Mouse (Mus musculus) v-Abl transformed pro-B cells (cell line): Measurements from ENCODE around the gene Rab4a.
"Not testable (repeated sequence)": the region's sequence is repeated elsewhere in the genome, so short reads cannot be mapped to it uniquely, and the experiment has no call there.

Experiments
- in situ Hi-C, 2 experiments: fragments of 400-800 bp; cut with MboI; formaldehyde crosslinking; loops; one replicate each; pipeline ENCODE4 v1.15.1; 2025; ENCODE audit not compliant: unreplicated experiment in 2 of 2

Gene Rab4a

GRCm38 (mm10) chr8:123807852-123808573 is 2.2 kb downstream of the Rab4a start:
- in situ Hi-C loops = no loop called here

GRCm38 (mm10) chr8:123808671-123809070 is 2.9 kb downstream of the Rab4a start:
- in situ Hi-C loops = no loop called here

GRCm38 (mm10) chr8:123809342-123809741 is 3.6 kb downstream of the Rab4a start:
- in situ Hi-C loops = not testable (repeated sequence)

GRCm38 (mm10) chr8:123812227-123812626 is 6.4 kb downstream of the Rab4a start:
- in situ Hi-C loops = no loop called here

GRCm38 (mm10) chr8:123813173-123813891 is 7.5 kb downstream of the Rab4a start:
- in situ Hi-C loops = no loop called here

- in situ Hi-C loops = no loop called here
These were observed 8.1 kb downstream of the Rab4a start for GRCm38 (mm10) chr8:123813892-123814266.

GRCm38 (mm10) chr8:123815325-123815724 is 9.5 kb downstream of the Rab4a start:
- in situ Hi-C loops = no loop called here

GRCm38 (mm10) chr8:123816939-123817338 is 11.2 kb downstream of the Rab4a start:
- in situ Hi-C loops = no loop called here

- in situ Hi-C loops = no loop called here
These were observed 12.0 kb downstream of the Rab4a start for GRCm38 (mm10) chr8:123817747-123818146.

GRCm38 (mm10) chr8:123819683-123820610 is 14.2 kb downstream of the Rab4a start:
- in situ Hi-C loops = loop anchor here in 1 of 2 experiments (10.0 kb wide), 1 partner anchor 535 kb away; no protein-coding TSS in a partner anchor

GRCm38 (mm10) chr8:123820780-123821179 is 15.0 kb downstream of the Rab4a start:
- in situ Hi-C loops = loop anchor here in 1 of 2 experiments (10.0 kb wide), 1 partner anchor 534 kb away; no protein-coding TSS in a partner anchor

- in situ Hi-C loops = loop anchor here in 1 of 2 experiments (10.0 kb wide), 1 partner anchor 532 kb away; no protein-coding TSS in a partner anchor
These were observed 17.3 kb downstream of the Rab4a start for GRCm38 (mm10) chr8:123823111-123823510.

GRCm38 (mm10) chr8:123823532-123824123 is 17.8 kb downstream of the Rab4a start:
- in situ Hi-C loops = loop anchor here in 1 of 2 experiments (10.0 kb wide), 1 partner anchor 531 kb away; no protein-coding TSS in a partner anchor

- in situ Hi-C loops = loop anchor here in 1 of 2 experiments (10.0 kb wide), 1 partner anchor 529 kb away; no protein-coding TSS in a partner anchor
These were observed 20.2 kb downstream of the Rab4a start for GRCm38 (mm10) chr8:123826001-123826400.

- in situ Hi-C loops = loop anchor here in 1 of 2 experiments (10.0 kb wide), 1 partner anchor 528 kb away; no protein-coding TSS in a partner anchor
These were observed 21.0 kb downstream of the Rab4a start for GRCm38 (mm10) chr8:123826758-123827157.

GRCm38 (mm10) chr8:123827523-123827922 is 21.7 kb downstream of the Rab4a start:
- in situ Hi-C loops = loop anchor here in 1 of 2 experiments (10.0 kb wide), 1 partner anchor 527 kb away; no protein-coding TSS in a partner anchor

- in situ Hi-C loops = loop anchor here (10.0 kb wide), 2 partner anchors 58 to 92 kb away; no protein-coding TSS in a partner anchor
These were observed 27.0 kb downstream of the Rab4a start for GRCm38 (mm10) chr8:123832757-123833156.

- in situ Hi-C loops = loop anchor here (5.0 to 10.0 kb wide), 3 partner anchors 61 to 89 kb away; no protein-coding TSS in a partner anchor
These were observed 29.7 kb downstream of the Rab4a start for GRCm38 (mm10) chr8:123835451-123835850.

- in situ Hi-C loops = loop anchor here (5.0 to 10.0 kb wide), 3 partner anchors 62 to 88 kb away; no protein-coding TSS in a partner anchor
These were observed 30.6 kb downstream of the Rab4a start for GRCm38 (mm10) chr8:123836354-123836753.
